Mouse (Mus musculus) monocyte, adult 2 months (primary cell): ENCODE data around the gene Dcakd.
"Not testable (repeated sequence)": the region's sequence is repeated elsewhere in the genome, so short reads cannot be mapped to it uniquely, and the experiment has no call there.

Experiments used
- DNase-seq, 2 experiments: peaks; one replicate each; pipeline ENCODE4 v3.0.0; 2022; ENCODE audit warnings: low spot score in 2 of 2, low read depth in 1 of 2

The Dcakd gene

DNA sequence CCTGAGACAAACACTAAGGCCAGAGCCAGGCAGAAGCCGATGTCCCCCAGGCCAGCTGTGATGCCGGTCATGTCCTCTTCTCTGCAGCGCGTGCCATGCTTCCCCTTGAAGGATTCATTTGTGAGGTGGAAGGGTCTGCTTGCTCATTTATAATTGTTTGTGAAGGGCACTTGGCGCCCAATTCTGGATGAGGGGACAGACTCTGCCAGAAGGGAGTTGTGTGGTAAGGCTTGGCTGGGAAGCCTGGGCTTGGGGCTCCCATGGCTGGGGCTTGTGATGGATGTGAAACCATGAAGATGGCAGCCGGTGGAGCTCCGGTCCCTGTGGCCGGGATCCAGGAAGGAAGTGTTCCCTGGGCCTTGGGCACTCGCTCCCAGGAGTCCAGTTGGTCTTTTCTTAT lies 44.0 kb downstream of the Dcakd start:
- DNase-seq = no peak

DNA sequence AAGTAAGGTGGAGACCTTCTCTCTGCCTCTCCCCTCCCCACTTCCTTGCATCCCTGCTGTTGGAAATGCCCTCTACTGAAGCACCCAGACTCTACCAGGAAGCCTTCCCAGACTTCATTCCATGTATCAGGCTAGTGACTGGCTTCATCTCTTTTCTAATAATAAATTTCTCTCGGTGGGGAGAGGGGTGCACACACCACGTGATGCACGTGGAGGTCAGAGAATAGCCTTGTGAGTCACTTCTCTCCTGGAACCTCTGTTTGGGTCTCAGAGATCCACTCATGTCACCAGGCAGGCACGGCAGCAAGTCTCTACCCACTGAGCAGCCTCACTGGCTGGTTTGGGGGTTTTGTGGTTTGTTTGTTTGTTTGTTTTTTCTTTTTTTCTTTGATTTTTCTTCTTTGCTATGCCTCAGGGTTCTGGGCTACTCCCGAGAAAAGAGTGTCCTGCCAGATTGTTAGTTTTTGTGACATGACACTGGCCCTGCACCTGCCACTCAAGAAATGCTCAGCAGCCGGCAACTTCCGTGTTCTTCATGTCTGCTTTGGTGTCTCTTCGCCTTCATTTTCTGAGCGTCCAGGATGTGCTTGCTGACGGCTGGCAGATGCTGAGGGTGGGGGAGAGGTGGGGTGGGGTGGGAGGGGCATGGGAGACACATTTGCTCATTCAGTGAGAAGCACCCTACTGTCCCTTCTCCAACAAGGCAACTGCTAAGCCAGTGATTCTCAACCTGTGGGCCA lies 46.8 kb downstream of the Dcakd start:
- no peak for DNase-seq

DNA sequence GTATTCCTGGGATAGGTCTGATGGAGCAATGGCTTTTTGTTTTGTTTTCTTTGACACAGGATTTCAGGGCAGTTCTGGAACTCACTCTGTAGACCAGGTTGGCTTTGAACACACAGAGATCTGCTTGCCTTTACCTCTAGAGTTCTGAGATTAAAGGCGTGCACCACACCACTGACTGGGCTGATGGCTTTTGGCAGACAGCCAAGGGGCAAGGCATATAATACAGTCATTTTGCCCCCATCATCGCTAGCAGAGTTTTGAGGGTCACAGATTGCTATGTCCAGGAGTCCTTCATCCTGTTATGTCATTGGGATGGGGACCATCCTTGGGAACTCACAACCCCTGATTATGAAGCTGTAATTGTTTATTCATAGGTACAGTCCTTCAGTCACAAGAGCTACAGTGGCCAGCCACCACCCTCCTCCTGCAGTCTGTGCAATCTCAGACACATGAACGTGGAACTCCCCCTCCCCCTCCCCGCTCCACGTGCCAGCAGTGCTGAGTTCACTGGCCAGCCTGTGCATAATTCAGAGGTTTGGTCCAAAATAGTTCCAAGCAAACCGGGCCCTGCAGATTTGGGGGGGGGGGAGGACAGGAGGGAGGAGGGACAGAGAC lies 50.0 kb downstream of the Dcakd start:
- no peak for DNase-seq

DNA sequence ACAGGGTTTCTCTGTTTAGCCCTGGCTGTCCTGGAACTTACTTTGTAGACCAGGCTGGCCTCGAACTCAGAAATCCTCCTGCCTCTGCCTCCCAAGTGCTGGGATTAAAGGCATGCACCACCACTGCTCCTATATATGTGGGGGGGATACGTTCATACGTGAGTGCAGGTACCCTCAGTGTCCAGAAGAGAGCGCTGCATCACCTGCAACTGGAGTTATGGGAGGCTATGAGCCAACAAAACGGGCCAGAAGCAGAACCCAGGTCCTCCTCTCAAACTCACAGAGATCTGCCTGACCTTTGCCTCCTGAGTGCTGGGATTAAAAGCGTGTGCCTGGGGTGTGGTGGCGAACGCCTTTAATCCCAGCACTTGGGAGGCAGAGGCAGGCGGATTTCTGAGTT lies 52.2 kb downstream of the Dcakd start:
- DNase-seq = not testable (repeated sequence)

DNA sequence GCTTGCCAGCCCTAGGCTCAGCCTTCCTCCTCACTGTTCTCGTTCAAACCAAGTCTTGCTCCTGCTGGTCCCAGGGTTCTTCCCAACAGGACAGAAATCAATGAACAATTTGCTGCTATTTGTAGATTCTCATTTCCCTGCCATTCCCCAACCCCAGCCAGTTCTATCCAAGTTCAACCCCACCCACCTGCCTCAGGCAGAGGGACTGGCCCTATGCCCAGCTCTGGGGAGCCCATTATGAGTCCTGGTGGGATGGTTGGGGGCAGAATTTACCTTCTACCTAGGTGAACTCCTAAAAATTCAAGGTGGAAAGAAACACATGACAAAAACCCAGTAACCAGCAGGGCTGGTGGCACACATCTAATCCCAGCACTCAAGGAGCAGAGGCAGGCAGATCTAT lies 55.8 kb downstream of the Dcakd start:
- DNase-seq = no peak

DNA sequence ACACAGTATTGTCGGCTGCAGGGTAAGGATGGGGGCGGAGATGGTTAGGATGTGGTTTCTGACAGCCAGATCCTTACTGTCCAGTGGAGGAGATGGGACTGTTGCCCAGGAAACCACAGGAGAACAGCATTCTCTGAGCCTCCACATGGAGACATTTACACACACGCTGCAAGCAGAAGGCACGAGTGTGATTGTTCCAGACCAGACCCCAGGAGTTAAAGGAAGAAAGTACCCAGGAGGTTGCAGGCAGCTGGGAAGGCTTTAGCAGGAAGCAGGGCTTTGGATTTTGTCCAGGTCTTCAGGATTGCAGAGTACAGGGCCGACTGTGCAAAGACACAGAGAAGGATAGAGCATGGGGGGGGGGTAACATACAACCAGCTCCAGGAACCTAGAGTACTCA lies 56.5 kb downstream of the Dcakd start:
- no peak for DNase-seq

DNA sequence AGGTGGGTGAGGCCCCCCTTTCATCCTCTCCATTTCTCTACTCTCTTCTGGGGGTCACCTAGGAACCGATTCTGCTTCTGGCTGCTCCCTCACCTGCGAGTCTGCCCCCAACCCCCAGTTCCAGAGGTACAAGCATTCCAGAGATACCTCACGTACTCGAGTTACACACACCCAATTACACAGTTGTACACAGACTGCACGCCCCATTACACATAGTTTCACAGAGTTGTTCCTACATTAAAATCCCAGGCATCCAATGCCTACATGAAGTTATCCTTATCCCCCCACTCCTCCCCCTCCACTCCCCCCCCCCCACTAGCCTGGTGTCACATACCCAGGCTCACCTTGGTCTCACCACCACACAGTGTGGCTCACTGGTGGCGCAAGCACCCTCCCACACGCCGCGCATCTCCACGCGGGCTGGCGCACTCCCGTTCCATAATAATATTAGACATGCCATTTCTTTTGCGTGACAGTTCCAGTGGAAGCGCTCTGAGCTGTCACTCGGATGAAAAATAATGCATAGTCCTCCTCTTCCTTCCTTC lies 63.5 kb downstream of the Dcakd start:
- DNase-seq = no peak

DNA sequence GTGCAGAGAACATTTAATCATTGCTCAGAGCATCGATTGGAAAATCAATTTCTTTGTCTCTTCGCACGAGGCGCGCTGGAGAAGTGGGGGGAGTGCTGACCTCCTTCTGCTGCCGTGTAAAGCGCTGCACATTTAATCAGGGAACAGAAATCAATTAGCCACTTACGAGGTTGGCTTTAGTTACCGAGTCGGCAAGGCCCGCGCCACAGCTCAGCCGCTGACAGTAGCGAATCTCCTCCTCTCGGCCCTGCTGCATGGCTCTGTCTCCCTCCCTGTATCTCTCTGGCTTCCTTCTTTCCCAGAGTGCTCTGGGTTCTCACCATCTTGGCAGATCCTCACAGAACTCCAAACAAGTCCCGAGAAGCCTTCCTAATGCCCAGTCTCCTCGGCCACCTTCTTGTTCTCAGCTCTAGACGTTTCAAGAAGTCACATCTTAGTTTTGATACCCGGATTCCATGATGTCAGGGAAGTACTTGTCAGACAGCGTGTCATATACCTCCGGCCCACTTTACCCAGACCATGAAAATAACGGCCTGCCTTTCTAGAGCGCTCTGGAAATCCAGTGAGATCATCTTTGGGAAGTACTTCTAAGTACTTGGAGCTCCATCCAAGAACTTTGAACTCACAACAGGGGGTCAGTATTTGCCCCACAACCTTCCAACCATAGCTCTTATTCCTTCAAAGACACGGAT lies 64.1 kb downstream of the Dcakd start:
- DNase-seq = no peak

DNA sequence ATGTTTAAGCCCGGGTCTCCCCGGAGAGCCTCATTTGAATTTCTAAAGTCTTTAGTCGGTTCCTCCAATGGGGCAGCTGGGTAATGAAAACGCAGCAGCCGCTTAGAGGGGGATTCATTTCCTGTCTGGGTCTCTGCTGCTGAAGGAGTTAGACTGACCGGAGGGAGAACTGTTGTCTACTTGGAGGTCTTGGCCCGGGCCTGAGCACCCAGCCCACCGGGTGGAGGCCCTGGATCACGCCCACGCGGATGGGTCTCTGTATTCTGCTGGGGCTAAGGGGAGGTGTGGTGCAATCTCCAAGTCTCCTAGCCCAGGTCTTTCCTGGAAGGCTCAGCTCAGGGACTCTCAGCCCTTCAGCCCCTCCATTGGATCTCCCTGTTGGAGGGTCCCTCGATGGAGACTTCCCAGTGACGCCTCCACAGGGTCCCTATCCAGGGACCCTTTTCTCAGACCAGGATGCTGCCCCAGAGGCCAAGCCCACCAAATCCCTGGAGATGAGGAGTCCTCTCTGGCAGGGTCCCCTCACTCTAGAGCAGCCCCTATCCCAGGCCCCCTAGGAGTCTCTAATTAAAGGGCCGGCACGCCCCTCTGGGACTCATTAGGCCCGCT lies 64.8 kb downstream of the Dcakd start:
- DNase-seq = no peak

DNA sequence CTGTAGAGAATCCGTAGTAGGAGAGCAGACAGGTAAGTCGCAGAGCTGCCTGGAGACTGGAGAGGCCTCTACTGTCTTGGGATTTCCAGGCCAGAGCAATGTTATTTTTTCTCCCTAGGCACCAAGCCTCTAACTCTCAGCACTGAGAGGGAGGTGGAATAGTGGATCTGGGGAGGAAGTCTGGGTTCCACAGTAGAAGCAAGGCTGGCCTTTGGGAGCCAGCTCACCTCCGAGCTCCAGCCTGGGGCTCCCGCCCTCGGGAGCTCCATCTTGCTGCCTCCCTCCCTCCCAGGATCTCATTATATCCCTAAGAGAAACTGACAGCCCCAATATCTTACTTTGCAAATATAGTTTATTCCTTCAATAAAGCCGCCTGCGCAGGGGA lies 65.3 kb downstream of the Dcakd start:
- DNase-seq = no peak

DNA sequence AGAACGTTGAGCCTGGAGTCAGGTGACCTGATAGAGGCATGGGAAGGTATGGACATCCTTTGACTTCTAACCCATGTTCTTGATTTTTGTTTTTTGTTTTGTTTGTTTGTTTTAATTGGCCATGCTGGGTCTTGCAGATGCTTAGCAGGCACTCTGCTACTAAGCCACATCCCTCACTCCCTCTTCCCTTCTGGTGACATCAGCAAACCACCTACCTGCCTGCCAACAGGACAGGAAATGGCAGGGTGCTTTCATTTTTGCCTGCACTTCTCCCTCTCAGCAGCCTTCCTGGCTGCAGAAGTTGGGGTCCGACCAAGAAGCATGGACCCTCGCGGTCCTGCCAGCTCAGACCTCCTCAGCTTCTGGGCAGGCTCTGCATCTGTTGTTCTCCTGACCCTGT lies 67.1 kb downstream of the Dcakd start:
- no peak for DNase-seq

DNA sequence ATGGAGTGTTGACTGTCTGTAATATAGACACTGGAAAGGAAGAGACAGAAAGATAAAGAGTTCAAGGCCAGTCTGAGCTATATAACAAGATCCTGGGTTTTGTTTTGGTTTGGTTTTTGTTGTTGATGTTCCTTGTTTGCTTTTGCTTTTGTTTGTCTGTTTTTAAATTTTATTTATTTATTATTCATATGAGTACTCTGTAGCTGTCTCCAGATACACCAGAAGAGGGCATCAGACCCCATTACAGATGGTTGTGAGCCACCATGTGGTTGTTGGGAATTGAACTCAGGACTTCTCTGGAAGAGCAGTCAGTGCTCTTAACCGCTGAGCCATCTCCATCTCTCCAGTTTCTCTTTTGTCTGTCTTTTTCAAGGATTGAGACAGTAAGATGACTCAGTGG lies 69.3 kb downstream of the Dcakd start:
- no peak for DNase-seq

DNA sequence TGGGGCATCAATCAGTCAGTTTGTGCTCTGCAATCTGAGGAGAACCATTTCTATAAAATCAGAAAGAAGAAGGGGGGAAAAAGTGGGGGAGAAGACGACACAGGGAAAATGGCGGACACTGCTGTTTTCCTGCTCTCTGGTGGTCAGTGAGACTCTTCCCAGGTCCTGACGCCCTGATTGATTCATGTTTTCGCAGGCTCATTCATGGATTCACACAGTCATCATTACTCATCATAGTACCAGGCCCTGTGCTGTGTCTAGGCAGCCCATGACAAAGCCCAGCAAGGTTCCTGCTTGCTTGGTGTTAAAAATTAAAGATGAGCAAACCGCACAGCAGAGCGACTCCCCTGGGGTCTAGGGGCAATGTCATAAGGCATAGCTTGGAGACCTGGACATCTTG lies 69.7 kb downstream of the Dcakd start:
- DNase-seq = no peak

DNA sequence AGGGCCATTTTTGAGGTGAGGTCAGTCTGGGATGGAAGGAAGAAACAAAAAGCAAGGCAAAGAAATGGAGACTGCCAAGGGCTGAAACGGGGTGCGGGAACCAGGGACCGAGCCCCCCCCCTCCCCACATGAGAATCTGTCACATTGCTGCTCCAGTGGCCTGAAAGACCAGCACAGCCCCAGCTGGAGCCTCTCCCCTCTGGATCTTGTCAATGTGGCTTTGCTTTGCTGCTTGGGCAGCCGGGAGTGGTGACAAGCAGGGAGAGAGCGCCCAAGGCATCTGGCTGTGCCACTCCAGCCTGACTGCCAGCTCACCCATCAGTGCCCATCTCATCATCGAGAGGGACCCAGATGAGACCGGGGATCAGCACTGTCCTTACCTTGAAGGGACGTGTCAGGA lies 70.4 kb downstream of the Dcakd start:
- DNase-seq = no peak

DNA sequence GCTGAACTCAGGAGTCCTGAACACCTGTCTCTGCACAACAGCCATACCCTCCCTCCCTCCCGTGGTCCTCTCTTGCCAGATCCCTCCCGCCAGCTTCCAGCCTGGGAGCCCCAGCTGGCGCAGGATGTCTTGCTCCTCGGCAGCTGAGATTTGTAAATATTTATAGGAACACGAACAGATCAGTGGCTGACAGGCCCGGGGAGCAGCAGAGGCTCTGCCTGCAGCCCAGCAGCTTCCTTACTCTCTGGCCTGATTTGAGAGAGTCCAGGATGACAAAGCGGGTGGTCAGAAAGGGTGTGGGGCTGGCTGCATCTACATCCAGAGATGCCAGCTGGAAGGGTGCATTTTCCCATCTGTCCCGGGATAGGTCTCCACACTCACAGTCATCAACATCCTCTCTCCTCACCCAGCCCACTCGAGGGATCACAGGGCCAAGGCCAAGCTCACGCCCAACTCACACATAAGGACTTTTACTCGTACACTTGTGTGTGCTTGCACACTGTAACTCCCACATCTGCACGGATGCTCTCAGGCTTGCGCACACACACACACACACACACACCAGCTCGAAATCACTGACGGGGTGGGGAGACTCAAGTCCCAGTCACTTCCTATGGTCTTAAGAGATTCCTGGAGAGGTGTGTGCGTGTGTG lies 71.0 kb downstream of the Dcakd start:
- no peak for DNase-seq

DNA sequence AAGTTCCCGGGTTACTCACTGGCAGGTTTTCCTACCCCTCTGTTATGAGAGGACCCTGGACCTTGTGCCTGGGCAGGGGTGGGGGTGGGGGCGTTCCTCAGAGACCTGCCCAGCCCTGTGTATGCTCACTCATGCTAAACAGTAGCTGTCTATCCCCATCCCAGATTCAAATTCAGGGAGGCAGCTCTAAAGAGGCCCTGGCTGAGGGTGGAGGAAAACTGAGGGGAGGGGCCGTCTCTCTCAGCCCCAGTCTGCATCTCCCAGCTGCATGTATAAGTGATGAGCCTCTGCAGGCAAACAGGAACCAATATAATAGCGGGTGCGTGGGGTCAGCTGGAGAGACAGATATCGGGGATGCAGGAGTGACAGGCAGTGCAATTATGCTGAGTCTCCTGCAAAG lies 75.2 kb downstream of the Dcakd start:
- no peak for DNase-seq

DNA sequence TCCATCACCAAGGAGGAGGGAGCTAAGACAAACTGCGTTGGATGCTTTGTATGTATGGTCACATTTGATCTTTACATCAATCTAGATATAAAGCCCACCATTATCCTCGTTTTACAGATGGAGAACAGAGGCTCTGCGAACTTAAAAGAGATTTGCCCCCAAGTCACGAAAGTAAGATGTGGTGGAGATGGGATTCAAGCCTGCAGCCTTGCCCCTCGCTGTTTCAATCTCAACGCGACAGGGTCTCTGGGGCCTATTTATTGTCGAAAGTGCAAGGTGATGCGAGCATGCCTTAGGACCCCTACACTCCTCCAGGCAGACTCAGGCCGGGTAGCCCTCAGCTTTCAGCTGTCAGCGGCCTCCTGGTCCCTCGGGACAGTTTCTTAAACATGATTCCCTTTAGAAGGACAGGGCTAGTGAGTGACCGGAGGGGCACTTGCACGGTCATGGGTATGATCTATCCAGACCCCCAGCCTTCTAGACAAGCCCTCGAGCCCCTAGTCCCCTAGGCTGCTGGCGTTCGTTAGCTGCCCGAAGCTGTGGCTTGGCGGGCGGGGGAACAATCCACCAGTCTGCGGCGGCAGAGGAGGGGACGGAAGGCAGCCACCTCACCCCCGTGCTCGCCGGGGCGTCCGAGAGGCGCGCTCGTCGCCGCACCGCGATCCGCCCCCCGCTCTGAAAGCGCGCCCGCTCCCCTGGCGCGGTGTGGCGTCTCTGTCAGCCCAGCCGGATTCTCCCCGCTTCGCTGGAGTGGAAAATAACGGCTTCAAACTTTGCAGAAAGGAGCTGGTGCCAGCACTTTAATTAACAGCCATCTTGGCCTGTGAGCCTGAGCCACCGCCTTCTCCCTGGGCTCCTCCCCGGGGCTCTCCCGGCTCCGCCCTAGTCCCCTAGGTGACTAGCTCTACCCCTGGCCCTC lies 79.8 kb downstream of the Dcakd start:
- no peak for DNase-seq

DNA sequence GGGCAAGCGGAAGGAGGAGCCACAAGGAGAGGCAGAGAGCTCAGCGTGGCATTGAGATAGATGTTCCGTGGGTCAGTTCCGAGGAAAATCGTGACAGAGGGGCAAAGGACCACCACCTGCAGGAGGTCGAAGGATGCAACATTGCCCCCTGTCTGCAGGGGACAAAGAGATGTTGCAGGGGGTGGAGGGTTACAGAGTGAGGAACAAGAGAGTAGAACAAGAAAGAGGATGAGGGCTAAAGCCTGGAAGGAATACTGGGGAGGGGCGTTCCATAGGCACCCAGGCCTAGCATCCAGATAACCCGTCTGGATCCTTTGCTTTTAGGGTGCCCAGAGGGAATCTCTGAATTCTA lies 81.2 kb downstream of the Dcakd start:
- DNase-seq = no peak

DNA sequence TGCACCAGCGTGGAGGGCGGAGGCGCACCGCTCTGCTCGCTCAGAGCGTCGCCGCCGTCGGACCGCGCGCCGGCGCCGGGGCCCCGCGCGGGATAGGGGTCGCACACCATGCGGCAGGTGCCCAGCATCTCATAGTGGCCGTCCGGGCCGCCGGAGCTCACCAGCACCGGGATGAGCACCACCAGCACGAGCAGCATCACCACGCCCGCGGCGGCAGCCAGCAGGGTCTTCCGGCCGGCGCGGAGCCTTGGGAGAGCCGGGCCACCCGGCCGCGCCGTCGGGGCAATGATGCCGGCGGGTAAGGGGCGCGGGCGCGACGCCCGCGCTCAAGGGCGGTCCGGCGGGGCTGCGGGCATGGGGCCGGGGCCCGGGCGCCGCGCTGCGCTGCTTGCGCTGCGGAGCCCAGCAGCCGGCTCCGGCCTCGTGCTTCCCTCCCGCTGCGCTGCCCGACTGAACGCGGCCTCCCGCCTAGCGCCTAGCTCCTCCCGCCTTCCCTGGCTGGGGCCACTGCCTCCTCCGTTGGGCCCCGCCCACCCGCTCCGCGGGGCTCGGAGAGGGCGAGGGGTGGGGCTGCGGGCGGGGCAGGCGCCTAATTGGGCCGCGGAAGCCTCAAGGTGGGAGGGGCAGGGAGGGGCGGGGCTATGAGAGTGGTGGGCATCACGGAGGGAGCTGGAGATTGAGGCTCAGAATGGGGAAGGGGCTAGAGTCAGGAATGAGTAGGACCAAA lies 81.7 kb downstream of the Dcakd start, which contains the start of gene C1ql1:
Gene C1ql1 (minus strand): TSS at position 424 of the 727 bp plus-strand sequence.
- peak; percentile 24 to 43 for DNase-seq
